Mouse (Mus musculus) T-helper 17 cell (primary cell): Measurements from ENCODE around the gene Erg.

Experiments
- in situ Hi-C, 2 experiments: fragments of 300-600 bp; cut with MboI, MseI; formaldehyde crosslinking; loops; 1 replicate in 1 of 2; 2 replicates in 1 of 2; pipeline ENCODE4 v1.15.1; 2025; ENCODE audit warnings: high pct_unique_total_duplicates in 2 of 2

The Erg gene

DNA sequence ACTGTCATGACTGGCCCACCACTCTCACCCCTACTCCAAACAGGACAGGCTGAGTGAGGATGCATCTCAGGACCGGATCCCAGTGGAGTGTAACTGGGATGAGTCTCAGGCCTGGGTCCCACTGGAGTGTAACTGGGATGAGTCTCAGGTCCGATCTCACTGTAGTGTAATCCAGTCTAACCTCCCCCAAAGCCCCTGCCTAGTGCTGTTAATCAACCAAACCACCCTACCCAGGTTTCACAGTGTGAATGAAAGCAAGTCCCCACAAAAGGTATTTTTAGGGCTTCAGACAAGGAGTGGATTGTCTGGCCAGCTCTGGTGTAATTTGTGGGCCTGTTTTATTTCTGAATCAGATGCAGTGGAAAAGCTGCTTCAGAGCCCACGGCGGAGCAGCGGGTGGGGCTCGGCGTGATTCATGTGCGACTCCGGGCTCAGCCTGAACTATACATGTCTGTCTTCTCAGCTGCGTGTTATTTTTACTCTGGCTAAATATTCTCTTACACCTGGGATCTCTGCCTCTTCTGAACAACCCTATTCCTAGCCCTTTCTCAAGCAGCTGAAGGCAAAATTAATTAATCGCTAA, 187.5 kb downstream of the Erg start:
- in situ Hi-C loops, result no loop called here

DNA sequence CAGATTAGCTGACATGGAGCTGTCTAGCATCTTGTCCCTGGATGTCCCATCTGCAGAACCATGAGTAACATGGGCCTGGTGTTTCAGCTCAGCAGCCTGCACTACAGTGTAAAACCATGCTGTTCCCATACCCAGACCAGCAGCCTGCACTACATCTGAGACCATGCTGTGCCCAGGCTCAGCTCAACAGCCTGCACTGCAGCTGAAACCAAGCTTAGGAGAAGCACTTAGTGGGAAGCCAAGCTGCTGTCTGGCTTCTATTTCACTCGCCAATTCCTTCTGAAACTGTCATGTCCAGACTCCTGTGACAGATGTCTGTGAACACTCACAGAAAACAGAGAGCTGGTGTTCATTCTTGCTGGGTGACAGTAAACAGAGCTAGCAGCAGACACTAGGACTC, 195.6 kb downstream of the Erg start:
- in situ Hi-C loops, result no loop called here

DNA sequence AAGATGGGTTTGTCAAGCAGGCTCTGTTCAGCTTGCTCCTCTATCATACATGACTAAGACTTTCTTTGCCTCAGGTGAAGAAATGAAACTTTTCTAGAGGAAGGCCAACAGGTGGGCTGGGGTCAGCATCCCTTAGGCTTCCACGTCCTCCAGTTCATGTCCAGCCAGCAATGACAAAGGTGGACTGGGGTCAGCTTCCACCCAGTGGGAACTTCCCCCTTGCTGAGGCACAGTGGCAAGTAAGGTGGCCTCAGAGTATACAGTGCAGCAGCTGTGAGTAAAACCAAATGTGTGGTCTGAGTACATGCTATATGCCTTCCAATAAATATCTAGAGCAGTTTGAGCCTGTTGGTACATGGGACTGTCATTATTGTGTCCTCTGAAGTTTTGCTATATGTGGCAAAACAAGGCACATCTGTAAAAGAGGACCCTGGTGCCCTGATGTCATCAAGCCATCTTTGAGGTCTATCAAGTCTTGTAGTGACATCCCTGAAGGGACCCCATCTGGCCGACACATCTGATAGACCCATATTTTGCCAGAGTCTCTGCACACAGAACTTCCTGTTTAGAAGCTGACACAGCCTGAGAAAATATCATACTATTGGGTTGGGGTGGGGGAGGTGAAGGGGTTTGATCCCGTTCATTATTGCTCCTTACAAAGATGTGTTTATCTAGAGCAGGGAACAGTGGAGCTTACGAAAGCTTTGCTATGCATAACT, 197.4 kb downstream of the Erg start:
- in situ Hi-C loops, result no loop called here

DNA sequence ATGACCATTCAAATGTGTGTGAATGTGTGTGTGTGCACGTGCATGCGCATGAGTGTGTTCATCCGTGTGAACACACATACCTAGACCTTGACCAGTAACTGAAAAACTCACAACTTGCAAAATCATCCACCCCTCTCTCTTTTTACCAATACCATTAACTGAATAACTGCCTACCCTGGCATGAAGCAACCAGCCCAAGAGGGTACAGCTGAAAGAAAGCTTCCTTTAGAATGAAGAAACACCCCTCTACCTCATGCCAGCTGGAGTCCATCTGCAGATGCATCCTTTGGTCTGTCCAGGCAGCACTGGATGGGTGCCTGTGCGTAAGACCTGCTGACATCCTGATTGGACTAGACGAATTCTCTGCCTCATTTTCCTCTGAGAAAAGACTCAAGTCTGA, 198.1 kb downstream of the Erg start:
- in situ Hi-C loops, result no loop called here

DNA sequence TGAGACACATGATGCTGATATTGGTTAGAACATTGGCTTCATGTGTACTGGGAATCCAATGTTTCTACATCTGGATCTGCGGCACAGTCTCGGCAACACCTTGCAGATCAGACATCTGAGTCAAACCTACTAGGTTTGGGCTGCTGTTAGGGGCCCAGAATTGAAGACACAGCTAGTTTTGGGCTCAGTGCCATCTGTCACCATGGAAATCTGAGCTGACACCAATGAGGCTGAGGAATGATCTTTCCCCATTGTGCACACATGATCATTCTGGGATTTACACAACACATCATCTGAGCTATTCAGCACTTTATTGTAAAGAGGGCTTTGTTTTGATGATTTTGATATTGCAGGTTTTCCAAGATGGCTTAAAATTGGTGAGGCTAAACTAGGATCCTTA, 199.4 kb downstream of the Erg start:
- in situ Hi-C loops, result no loop called here

DNA sequence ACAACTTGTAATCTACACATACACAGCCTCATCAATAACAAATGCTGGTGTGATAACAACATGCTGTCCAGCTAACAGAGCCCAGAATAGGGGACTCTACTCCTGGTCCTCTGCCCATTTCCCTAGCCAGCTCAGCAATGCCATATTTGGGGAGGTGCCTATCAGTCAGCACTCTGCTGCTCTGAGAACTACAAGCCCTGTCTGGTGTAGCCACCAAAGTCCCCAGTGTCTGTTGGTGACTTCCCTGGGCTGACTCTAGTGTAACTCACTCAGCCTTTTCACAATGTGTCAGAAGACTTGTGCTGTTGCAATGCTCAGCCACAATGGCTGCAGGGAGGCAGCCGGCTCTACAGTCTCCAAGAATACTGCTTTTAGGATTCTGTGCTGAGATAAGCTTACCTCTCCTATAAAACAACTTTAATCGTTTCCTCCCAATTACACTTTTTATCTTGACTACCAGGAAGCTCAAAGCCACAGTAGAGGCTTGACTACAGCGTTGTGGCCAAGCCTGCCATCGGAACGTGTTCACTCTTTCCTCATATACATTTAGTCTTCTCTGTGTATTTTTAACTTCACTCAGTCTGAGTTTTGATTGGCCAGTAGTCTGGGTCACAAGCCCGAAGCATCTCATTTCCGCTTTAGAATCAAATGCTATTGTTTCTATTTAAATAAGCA, 201.0 kb downstream of the Erg start:
- in situ Hi-C loops, result no loop called here

DNA sequence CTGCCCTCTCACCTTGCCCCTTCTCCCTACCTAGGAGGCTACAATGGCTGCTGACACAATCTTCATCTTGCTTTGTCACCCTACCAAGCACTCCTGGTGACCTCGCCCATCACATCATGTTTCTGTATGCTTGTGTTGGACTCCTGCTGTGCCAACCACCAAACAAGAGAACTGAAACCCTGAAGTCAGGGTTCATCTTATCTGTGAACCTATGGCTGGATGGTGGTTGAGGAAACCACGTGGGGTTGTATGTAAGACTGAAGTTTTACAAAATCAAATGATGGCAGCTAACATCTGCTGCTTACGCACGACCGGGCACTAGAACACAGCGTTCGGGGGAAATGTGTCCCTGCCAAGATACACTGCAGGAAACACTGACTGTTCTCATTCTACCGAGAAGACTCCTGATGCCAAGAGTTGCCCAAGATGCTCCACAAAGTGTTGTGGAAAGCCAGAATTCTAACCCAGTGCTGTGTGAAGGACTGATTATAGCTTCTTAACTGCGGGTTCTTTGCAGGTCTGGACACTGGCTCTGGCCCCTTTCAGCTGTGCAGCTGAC, 201.7 kb downstream of the Erg start:
- in situ Hi-C loops, result no loop called here

DNA sequence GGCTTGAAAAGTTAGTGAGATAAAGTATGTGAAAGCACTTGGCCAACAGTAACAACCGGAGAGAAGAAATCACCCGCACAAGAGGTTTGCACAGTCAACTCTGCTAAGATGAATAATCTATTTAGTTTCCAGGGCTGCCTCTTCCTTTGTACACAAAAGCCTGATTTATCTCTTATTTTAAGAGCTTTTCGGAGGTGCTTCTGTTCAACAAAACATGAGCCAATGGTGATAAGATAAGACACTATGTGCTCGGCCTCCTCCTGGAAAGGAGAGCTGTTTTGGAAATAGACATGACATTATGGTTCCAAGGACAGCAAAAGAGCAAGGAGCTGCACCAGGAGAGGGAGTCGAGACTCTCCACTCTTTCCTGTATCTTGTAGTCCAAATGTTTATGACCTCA, 204.1 kb downstream of the Erg start:
- in situ Hi-C loops, result no loop called here

DNA sequence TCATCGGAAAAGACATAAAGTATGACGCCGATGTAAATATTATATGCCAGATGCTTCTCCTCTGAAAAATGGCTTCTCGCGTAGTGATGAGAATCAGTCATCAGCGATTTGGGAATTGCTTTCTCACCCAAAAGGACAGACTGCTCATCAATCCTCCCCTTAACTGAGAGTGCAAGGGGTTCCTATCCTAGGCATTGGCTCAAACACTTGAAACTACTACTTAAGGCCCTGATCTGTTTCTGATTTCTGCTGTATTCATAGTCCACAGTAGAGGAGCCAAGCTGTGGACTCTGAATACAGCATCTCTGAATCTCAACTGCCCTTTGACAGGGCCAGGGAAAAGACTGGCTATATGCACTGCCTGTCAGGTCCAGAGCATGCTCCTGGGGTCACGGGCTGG, 209.6 kb downstream of the Erg start:
- in situ Hi-C loops, result no loop called here

DNA sequence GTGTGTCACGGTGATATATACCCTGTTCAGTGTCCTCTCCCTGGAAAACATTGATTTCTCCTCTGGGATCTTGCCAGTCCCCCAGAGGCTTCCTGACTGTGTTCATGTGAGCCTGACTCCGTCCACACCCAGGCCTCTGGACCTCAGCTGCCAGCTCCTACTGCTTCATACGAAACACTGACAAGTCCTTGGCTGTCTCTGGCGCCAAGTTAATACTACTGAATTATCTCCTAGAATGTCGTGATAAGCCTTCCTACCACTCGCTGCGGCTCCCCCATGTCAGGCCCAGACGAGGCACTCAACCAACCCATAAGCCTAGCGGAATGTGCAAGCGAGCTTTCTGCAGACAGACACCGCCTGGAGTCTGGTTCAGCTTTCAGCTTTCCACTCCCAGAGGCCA, 210.0 kb downstream of the Erg start:
- in situ Hi-C loops, result no loop called here

DNA sequence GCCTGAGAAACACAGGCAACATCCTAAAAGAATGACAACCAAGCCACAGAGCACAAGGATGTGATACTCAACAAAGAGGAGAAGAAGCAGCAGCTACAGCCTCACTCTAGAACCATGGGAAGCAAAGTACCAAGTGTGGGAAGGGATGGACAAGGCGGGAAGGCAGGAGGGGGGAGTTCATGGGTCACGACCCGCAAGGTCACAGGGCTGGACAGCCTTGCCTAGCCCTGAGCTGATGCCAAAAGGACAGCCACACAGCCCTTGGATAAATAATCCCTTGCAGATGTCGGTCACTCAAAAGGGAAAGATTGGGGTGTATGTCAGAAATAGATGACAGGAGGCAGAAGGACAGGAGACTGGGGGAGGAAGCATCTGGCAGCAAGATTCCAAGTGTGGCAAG, 211.7 kb downstream of the Erg start:
- in situ Hi-C loops, result no loop called here

DNA sequence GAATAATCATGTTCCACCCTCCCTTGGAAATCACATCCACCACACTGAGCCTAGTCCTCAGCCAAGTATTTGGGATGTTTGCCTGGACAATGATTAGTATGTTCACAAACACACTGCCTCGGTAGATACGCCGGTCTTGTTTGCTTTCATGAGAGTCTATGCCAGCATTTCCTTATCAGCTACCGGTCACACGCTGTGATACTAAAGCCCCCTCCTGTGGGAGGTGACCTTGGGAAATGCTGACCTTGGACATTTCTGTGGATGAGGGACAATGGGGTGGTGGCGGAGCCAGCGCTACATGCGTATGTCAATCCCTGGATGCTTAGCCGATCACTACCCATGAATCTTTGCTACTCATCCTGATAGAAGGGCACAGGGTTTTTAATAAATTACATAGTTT, 213.4 kb downstream of the Erg start:
- in situ Hi-C loops, result no loop called here

DNA sequence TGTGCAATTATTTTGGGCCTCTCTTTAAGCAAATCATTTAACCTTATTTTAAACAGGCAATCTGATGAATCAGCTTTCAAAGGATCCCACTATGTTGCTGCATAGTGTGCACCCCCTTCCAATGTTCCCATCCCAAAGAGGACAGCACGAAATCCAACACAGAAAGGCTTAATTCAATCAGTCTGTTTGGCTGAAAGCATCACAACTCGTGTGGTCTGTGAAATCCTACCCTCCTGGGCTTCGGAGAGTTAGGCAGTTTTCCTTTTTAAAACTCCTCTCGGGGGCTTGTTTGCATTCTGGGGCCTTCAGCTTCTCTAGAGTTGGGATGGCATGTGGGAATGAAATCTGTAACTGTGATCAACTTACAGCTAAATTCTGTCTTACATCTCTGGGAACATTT, 214.7 kb downstream of the Erg start:
- in situ Hi-C loops, result no loop called here

DNA sequence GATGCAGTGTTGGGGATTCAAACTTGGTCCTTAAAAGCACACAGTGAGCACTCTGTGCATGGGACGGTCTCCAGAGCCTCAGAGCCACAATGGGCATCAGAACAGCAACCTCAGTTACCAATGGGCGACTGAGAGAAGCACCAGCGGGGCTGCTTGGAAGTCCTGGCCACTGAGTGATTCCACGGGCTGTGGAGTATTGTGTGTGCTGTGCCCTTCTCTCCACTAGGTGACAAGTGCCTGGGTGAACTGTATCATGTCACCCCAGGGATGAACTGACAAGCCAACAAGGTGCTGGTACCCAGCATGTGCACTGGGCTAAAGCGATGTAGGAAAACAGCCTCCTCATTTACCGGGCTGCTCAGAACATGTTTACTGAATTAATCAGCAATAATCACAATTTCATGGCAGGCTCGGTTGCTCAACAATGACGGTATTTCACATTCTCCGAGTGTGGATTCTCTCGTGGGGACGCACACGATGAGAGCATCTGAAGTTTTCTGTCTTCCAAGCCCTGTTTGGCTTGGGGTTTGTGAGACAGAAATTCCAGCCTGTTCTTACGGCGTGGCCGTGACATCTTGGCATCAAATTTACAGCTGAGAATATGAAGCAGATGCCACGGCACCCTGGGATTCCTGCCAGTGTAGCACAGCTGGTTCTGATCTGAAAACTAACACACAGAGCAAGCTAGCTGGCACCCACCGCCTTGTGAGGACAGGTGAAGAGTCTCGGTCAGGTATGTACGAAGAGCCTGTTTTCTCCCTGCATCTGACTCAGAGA, 219.2 kb downstream of the Erg start:
- in situ Hi-C loops, result no loop called here

DNA sequence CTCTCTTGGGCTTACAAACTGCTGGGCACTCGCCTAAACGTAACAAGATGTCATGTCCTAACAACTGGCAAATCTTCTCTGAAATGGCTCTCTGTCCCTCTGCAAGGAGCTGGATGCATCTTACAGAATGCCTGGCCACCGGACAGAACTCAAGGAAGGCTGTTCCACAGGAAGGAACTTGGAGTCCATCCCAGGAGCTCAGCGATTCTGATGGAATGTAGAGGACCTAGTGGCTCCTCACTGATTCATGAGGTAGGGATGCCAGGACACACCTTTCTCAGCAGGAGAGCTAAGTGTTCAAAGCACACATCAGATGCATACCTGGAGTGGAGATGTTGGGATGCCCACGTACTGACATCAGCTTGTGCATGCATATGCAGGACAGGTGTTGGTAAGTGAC, 221.2 kb downstream of the Erg start:
- in situ Hi-C loops, result no loop called here

DNA sequence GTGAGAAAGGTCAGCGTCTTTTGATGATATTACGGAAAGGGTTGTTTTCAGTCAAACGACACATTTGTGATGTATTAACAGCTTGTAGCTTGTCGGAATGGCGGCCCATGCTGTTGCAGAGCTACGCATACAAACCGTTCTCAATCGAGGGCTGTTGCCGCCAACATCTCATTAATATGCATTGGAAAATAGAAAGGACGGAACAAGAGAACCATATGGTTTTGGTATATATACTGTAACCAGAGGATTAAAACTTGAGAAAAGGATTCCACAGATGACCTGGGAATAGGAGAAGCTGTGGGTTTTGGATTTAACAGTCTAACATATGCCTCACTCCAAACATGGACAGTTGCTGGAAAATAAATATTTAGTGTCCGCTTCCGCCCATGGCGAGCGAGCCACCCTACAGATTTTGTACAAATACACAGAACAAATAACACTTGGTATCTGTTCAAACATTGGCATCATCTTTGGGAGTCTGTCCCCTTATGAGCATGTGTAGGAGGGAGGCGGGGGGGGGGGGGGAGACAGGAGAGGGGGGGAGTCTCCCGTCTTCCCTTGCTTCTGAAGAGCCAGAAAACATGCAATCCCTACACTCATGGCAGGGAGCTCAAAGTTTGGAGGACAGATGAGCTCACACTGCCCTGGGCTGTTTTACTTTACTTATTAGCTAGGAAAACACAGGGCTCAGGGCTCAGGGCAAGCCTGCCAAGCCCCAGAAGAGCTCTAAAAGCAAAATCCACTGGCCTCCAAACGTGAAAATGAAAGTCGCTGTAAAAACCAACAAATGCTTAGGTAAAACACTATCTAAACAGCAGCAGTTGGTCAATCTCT, 222.5 kb downstream of the Erg start:
- in situ Hi-C loops, result no loop called here

DNA sequence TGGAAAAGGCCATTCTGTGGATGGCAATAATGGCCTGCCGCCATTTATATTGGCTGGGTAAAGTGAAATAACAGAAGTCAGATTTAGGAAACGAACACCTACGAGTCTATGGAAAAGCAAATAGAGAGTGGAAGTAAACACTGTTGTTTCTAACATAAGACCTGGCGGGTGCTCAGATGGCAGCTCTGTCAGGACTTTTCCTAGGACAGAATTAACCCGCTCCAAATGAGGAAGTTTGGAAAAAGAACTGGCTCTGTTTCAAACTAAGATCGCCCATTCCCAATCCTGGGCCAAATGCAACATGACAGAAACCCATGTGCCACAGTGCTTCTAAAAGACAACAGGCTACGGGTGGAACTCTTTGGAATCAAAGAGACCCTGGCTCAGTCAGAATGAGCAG, 224.4 kb downstream of the Erg start:
- in situ Hi-C loops, result no loop called here

DNA sequence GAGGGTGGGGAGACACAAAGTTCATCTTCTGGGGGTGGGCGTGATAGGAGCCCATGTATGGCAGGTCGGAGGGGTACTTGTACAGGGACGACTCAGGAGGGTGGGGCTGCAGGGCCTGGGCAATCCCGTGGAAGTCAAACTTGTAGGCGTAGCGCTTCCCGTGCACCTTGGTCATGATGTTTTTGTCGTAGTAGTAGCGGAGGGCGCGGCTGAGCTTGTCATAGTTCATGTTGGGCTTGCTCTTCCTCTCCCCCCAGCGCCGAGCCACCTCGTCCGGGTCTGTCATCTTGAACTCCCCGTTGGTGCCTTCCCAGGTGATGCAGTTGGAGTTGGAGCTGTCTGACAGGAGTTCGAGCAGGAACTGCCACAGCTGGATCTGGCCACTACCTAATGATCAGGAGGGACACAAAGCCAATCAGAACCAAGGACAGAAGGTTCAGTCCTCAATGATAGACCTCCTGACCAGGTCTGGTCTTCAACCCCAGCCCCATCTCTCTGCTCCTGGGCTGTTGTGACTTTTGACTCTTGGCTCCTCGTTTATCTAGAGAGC, 225.4 kb downstream of the Erg start:
- in situ Hi-C loops, result no loop called here

DNA sequence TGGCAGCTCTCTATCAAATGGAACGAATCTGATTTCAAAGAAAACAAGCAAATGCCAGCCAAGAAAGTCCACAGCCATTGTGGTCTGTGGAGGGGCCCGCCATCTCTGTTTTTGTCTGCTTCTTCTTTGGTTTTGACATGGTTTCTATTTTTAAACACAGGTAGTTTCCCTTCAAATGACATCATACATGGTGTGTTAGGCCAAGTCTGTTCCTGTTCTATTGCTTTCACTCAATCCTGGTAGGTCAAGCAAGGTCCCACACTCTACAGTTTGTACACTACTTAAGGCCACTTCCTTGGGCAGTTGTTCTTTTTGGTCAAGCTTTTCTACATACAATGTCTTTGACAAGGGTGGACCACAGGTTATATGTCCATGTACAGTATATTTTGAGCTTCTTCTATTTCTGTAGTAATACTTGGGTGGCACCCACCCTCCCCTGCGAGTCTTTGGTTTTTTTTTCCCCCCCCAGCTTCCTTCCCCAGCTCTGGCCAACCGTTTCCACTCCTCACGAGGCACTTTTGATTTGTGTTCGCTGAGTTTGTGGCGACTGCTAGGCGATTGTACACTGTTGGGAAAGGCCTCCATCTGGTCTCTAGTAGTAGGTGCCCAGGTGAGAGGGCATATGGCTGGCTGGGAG, 226.1 kb downstream of the Erg start:
- in situ Hi-C loops, result no loop called here
